Mouse (Mus musculus) ovary, adult 18-20 months (tissue): ENCODE data around the gene Spaca4.

Source experiments
- DNase-seq: peaks from one replicate; pipeline ENCODE4 v3.0.0; 2022; ENCODE audit warnings: low spot score, mixed read lengths

Spaca4 gene

GRCm38 (mm10) chr7:45697894-45698293 is 27.7 kb downstream of the Spaca4 start:
- DNase-seq = no peak

GRCm38 (mm10) chr7:45695098-45695497 is 30.5 kb downstream of the Spaca4 start:
- no peak for DNase-seq

GRCm38 (mm10) chr7:45693921-45694591 is 31.6 kb downstream of the Spaca4 start, which contains the start of gene Sec1:
Gene Sec1 (minus strand): TSS chr7:45694402.
- no peak for DNase-seq

GRCm38 (mm10) chr7:45692364-45692763 is 33.2 kb downstream of the Spaca4 start:
- no peak for DNase-seq

GRCm38 (mm10) chr7:45689800-45690199 is 35.8 kb downstream of the Spaca4 start:
- no peak for DNase-seq

DNA sequence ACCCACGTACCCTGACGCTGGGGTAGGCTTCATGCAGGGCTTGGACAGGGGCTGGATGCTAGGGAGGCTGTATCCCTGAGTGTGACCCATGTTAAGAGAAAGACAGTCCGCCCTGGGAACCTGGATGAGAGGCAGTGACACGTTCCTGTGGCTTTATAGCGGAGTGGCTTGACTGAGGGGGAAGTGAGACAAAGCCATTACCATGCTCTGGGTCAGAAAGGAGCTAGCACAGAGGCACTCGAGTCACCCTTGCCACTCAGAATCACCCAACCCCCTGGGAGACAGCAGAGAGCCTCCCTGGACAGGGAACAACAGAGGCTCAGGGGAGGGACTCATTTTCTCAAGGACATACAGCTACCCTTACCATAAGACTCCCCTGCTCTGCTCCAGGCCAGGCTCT is 36.5 kb downstream of the Spaca4 start:
- no peak for DNase-seq

DNA sequence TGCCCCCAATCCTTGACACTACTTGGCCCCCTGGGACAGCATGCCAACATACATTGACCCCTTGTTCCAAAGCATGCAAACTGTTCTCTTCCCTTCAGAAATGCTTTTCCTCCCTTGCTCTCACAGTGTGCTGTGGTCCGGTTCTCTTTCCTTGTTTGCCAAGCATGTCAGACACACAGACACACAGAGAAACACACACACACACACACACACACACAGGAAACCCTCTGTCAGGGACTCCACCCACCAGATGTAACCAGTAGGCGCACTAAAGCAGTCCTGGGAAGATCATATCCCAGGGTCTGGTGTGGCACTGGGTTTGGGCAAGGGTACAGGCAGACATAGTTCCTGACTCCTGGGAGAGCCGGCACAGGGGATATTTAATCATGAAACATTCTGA is 38.8 kb downstream of the Spaca4 start:
- no peak for DNase-seq

DNA sequence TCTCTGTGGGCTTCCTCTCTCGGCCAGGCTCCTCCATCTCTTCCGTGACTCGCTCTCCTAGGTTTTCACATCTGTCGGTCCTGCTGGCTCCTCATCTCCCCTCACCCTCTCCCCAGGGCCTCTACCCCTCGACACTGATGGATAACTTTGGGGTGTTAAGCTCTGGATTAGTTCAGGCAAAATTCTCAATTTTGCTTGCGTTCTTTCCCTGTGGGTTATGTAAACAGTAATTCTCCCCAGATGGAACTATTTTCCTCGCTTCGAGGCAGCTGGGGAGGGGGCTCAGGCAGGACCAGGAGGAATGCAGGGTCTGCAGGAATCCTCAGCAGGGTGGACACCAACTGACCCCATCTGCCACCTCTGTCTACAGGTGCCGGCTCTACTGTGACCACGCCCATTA is 39.8 kb downstream of the Spaca4 start:
- DNase-seq = no peak

GRCm38 (mm10) chr7:45683396-45684050 is 42.1 kb downstream of the Spaca4 start, which contains the start of gene Ntn5:
Gene Ntn5 (plus strand): TSS chr7:45684022.
- DNase-seq = no peak

DNA sequence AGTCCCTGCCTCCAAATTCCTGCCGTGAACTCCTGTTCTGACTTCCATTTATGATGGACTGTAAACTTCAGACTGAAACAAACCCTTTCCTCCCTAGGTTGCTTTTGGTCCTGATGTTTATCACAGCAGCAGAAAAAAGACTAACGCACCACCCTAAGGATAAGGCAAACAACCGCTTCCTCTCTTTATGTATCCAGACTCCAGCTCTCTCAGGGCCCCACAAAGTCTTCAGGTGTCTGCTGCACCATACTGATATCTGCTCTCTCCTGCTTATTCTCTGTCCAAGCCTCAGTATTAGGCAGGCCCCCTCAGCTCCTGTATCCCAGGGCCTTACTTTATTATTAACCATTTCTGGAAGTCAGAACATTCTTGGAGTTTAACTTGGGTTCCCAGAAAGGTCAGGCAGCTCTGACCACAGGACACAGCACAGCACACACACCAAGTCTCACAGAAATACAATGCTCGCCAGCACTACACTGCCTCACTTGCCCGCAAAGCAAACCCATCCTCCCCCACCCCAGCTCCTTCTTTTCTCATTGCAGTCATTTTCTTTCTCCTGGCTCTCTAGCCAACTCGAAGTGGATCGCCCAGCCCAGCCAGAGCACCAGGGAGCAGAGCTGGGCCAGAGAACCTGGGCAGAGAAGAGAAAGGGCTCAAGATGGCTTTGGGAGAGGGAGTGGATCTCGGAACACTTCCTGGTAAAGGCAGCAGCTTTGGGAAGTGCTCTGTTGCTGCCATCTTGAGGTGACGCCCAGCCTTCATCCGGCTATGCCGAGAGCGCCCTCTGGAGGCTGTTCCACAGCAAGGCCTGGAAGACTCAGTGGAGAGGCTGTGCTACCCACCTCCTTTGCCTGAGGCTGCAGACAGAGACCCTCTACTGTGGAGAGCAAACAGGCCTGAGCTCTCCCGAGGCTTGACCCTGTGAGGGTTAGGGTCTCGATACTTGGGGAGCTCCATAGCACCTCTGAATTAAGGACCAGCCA is 43.2 kb downstream of the Spaca4 start:
- peak; percentile 72 for DNase-seq

DNA sequence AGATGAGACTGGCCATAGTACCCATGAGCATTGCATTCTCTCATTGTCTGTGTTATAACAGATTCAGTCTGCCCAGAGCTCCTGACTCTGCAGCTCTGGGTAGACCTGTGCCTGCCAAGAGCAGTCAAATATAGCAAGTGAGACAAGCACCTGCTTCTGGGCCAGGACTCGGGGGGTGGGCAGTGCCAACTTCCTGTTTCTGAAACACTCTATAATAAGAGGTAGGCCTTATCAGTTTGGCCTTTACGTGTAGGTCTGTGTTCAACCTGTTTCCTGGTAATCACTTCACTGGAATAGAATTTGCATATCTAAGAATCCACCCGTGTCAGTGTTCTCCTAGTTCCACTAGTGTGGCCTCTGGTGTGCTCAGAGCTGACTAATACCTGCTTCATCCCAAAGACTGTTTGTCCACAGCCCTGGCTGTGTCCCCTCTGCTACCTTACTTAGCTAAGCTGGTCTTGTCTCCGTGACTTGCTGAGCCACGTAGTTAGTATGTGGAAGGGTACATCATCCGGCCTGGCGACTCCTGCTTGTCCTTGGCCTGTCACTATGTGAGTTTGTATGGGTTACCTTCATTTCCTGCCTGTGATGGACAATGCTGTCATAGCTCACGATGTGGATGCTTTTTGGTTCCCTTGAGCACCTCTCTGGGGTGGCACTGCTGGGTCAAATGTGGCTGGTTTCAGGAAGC is 44.4 kb downstream of the Spaca4 start:
- DNase-seq = no peak

DNA sequence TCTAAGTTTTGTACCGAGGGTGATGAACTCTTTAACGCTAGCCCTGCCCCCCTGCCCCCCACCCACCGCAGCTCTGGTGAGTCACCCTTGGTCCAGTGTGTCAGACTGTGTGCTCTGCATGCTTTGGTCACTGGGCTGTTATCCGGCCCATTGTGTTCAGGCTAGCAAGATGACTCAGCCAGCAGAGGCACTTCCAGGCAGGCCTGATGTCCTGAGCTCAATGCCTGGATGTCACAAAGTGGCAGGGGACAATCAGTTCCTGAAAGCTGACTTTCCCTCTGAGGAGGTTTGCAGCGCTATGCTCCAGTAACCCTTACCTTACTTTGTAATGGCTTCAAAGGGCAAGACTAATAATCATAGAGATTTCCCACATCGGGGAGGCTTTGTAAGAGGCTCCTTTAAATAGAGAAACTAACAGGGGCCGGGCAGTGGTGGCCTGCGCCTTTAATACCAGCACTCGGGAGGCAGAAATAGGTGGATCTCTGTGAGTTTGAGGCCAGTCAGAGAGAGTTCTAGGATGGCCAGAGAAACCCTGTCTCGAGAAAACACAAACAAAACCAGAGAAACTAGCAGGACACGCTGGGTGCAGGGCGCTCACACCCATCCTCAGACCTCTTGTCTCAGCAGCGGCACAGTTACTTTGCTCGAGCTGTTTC is 45.5 kb downstream of the Spaca4 start:
- DNase-seq = no peak

GRCm38 (mm10) chr7:45678513-45678912 is 47.1 kb downstream of the Spaca4 start:
- no peak for DNase-seq

DNA sequence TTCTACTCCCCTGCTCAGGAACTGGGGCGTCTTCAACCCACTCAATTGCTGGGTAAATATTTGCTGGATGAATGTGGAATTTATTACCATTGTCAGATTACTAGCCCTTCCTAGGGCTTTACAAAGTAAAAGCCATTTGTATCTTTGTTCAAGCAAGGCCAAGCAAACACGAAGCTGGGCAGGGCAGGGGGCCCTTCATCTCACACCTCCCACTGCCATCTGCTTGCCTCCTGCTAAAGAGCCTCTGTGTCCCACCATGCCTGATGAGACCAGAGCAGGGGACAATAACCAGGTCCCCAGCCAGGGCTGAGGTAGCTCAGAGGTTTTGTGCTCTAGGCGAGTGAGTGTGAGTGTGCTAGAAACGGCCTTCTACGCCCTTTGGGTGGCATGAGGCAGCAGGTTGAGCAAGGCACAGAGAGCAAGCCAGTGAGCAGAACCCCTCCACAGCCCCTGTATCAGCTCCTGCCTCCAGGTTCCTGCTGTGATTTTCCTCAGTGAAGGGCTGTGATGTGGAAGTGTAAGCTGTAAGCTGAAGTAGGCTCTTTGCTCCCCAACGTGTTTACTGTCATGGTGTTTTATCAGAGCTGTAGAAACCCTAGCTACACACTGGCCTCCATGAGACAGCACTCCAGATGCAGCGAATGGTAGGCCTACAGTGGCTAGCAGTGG is 47.9 kb downstream of the Spaca4 start:
- DNase-seq = no peak
